8 mouse cellular contexts compared by ENCODE assay signal in the genomic region with DNA sequence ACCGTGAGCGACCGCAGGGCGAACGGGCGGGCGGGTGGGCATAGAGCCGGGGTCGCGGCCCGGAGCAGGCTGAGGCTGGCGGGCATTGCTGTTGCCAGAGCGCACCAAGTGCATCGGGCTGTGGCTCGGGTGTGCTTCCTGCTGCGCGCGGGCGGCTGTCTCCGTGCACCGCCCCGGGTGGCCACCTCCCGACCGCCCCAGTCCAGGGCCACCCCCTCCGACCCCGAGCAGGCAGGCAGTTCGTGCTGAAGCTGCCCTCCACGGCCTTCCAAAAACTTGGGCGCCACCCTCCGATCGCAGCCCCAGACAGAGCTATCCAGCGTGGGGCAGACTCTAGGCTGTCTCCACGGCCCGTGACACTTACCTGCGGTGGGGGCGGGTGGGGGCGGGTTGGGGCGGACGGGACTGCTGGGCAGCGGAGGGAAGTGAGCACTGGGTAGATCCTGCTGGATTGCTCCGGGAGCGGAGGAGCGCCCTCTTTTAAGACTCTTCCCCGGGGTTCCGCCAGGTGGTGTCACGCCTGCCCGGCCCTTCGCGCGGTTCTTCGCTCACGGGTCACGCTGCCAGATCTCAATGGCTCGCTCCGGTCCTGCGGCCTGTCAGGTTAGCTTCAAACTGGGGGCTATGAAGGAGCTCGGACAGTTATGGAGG. TPM values are rescaled to one million over a fixed set of nuclear protein-coding genes. Genes with fewer than 3 reads are reported as not detected.
DNase-seq lines count a peak whose midpoint lies in the region; ATAC-seq and TF ChIP-seq lines count a peak whose summit lies in the region.

No protein-coding gene starts in this region.

- no peak for TF ChIP-seq EP300 in liver, postnatal 0 days (IDR thresholded peaks at IDR 0.05; ENCODE audit: low read depth)

- peak; percentile 76 for ATAC-seq in forebrain, postnatal 0 days
- ATAC-seq in intestine, embryonic 15.5 days, result peak; percentile 79
- no peak for ATAC-seq in liver, postnatal 0 days

- intact Hi-C loops in left cerebral cortex, adult 2 months (cut with DNase I), result no loop called here

- peaks cover 6% of the 10 kb centered on the region; the same call in 1 of the 2 replicates for H3K4me1 ChIP-seq in forebrain, postnatal 0 days (ENCODE audit: insufficient read depth)
- H3K4me1 ChIP-seq in intestine, embryonic 15.5 days (replicated peaks), result 0 out of 2 replicates have a peak, but pooled peaks cover 13% of the 10 kb centered on the region
- H3K4me1 ChIP-seq in liver, postnatal 0 days (ENCODE audit: insufficient read depth), result peaks cover 6% of the 10 kb centered on the region

- no peak overlapping the region for H3K27ac ChIP-seq in left cerebral cortex, adult 2 months
- H3K27ac ChIP-seq in forebrain, postnatal 0 days (ENCODE audit: low read depth, low read length), result no peak overlapping the region
- no peak overlapping the region for H3K27ac ChIP-seq in intestine, embryonic 15.5 days
- no peak overlapping the region for H3K27ac ChIP-seq in liver, postnatal 0 days (ENCODE audit: low read depth)

- peaks cover 39% of the 10 kb centered on the region for H3K27me3 ChIP-seq in forebrain, postnatal 0 days (ENCODE audit: insufficient read depth, low read length)
- H3K27me3 ChIP-seq in intestine, embryonic 15.5 days (replicated peaks), result peaks cover 58% of the 10 kb centered on the region
- peaks cover 78% of the 10 kb centered on the region for H3K27me3 ChIP-seq in liver, postnatal 0 days (ENCODE audit: insufficient read depth, low read length)

- H3K9ac ChIP-seq in forebrain, postnatal 0 days, result peak overlapping the region; percentile 52
- peak overlapping the region; percentile 47 for H3K9ac ChIP-seq in intestine, embryonic 15.5 days
- no peak overlapping the region for H3K9ac ChIP-seq in liver, postnatal 0 days (replicated peaks)

- peak overlapping the region; percentile 96 for H3K4me2 ChIP-seq in forebrain, postnatal 0 days (ENCODE audit: low read depth)
- H3K4me2 ChIP-seq in intestine, embryonic 15.5 days (replicated peaks), result peak overlapping the region; percentile 94
- H3K4me2 ChIP-seq in liver, postnatal 0 days (ENCODE audit: low read depth, low read length), result peak overlapping the region; percentile 59

- peak; percentile 29 for TF ChIP-seq CTCF in left cerebral cortex, adult 2 months (IDR thresholded peaks at IDR 0.05)
- peak; percentile 36 for TF ChIP-seq CTCF in forebrain, postnatal 0 days (IDR thresholded peaks at IDR 0.05; ENCODE audit: low read depth)
- TF ChIP-seq CTCF in liver, postnatal 0 days (IDR thresholded peaks at IDR 0.05; ENCODE audit: low read depth), result peak; percentile 18; the same call in 1 of the 2 replicates

- DNase-seq in left cerebral cortex, adult 2 months (ENCODE audit: extremely low spot score in 1 of 2, low spot score in 2 of 2), result no peak
- no peak for DNase-seq in left cerebral cortex, adult 11 months (ENCODE audit: low spot score)
- peak; percentile 48 to 54 for DNase-seq in cerebellum, adult 18-20 months
- DNase-seq in forebrain, postnatal 0 days, result peak; percentile 20
- DNase-seq in liver, postnatal 0 days, result no peak
- peak; percentile 60 for DNase-seq in retina, postnatal 1 day
- DNase-seq in ovary, postnatal 10 days (ENCODE audit: low spot score), result no peak

- peak overlapping the region; percentile 50 for H3K4me3 ChIP-seq in left cerebral cortex, adult 2 months
- H3K4me3 ChIP-seq in forebrain, postnatal 0 days (ENCODE audit: low read depth, low read length), result peak overlapping the region; percentile 51
- peak overlapping the region; percentile 49 for H3K4me3 ChIP-seq in intestine, embryonic 15.5 days (replicated peaks)
- peak overlapping the region; percentile 37 for H3K4me3 ChIP-seq in liver, postnatal 0 days (ENCODE audit: low read depth, low read length)

- WGBS in forebrain, postnatal 0 days, result 3% methylated on average over 55 of the region's 57 CpGs
- under 1% methylated on average over 53 of the region's 57 CpGs for WGBS in intestine, embryonic 15.5 days
- WGBS in liver, postnatal 0 days (ENCODE audit: insufficient replicate concordance), result 1% methylated on average over 50 of the region's 57 CpGs

- no peaks in the 10 kb centered on the region for H3K9me3 ChIP-seq in forebrain, postnatal 0 days (ENCODE audit: low read length)
- no peaks in the 10 kb centered on the region for H3K9me3 ChIP-seq in intestine, embryonic 15.5 days
- H3K9me3 ChIP-seq in liver, postnatal 0 days (ENCODE audit: low read length), result no peaks in the 10 kb centered on the region

- no peaks in the 10 kb centered on the region for H3K36me3 ChIP-seq in forebrain, postnatal 0 days (ENCODE audit: insufficient read depth)
- no peaks in the 10 kb centered on the region for H3K36me3 ChIP-seq in intestine, embryonic 15.5 days
- H3K36me3 ChIP-seq in liver, postnatal 0 days (replicated peaks; ENCODE audit: insufficient read depth, low read length), result no peaks in the 10 kb centered on the region

RNA-seq across cellular contexts. Expression of a gene that starts 0.5 kb away (rescaled TPM):
- total RNA-seq in left cerebral cortex, adult 2 months (2021), result 1 to 10 TPM; 6.0 to 7.4 TPM
- total RNA-seq in forebrain, postnatal 0 days (2014; rRNA removed), result 22.9 and 35.5 TPM in 2 replicates
- 4.0 and 6.0 TPM in 2 replicates for polyA plus RNA-seq in forebrain, postnatal 0 days (2015; fragmentation: Nextera tagmentation; extraction: Ambion mirVana)
- 9.1 and 9.4 TPM in 2 replicates for polyA plus RNA-seq in intestine, embryonic 15.5 days (2015; fragmentation: Nextera tagmentation; extraction: Ambion mirVana)
- 0.76 and 0.95 TPM in 2 replicates for polyA plus RNA-seq in liver, postnatal 0 days (2015; fragmentation: Nextera tagmentation; extraction: Ambion mirVana)

RNA-seq across cellular contexts. Expression of a gene that starts 31.8 kb away (rescaled TPM):
- 1 to 10 TPM; 2.6 to 2.9 TPM for total RNA-seq in left cerebral cortex, adult 2 months (2021)
- 0.54 and 1.8 TPM in 2 replicates for total RNA-seq in forebrain, postnatal 0 days (2014; rRNA removed)
- polyA plus RNA-seq in forebrain, postnatal 0 days (2015; fragmentation: Nextera tagmentation; extraction: Ambion mirVana), result 0.24 and 0.54 TPM in 2 replicates
- 0.49 and 0.56 TPM in 2 replicates for polyA plus RNA-seq in intestine, embryonic 15.5 days (2015; fragmentation: Nextera tagmentation; extraction: Ambion mirVana)
- polyA plus RNA-seq in liver, postnatal 0 days (2015; fragmentation: Nextera tagmentation; extraction: Ambion mirVana), result 0.82 and 0.86 TPM in 2 replicates

Comparison
In these comparisons a context has a peak if more than half of its experiments do, and no peak if none do; other contexts are left out.
1. DNase-seq: peak in cerebellum, adult 18-20 months (2 of 2), forebrain, postnatal 0 days (single experiment) and retina, postnatal 1 day (single experiment); none in left cerebral cortex, adult 2 months (0 of 2), left cerebral cortex, adult 11 months (single experiment), liver, postnatal 0 days (single experiment) and ovary, postnatal 10 days (single experiment).
2. Peak in every context shown above with its lines, with median percentiles within 50 percentile points of each other: H3K4me3 ChIP-seq, CTCF ChIP-seq and H3K4me2 ChIP-seq.